Mouse (Mus musculus) G1E (cell line): Measurements from ENCODE around the gene Adam12. TPM values are rescaled to one million over a fixed set of nuclear protein-coding genes. Genes with fewer than 3 reads are reported as not detected.

ENCODE experiments used
- ATAC-seq: 2 replicates; pipeline ENCODE4 v1.8.0; 2016; ENCODE audit warnings: mild to moderate bottlenecking; ENCODE audit not compliant: insufficient number of reproducible peaks, poor library complexity, low FRiP score, severe bottlenecking; ENCODE audit errors: extremely low read depth
- DNase-seq: peaks from one replicate; pipeline ENCODE4 v3.0.0; 2012; ENCODE audit warnings: low spot score
- H3K27me3 ChIP-seq: 2 replicates; pipeline ENCODE4 v1.6.1; 2012; ENCODE audit warnings: mild to moderate bottlenecking, low read length, inconsistent platforms; ENCODE audit not compliant: insufficient read depth
- H3K36me3 ChIP-seq: replicated peaks from 2 replicates; pipeline ENCODE3; 2012; ENCODE audit warnings: mild to moderate bottlenecking, inconsistent platforms
- H3K4me1 ChIP-seq: 2 replicates; pipeline ENCODE4 v1.6.1; 2012; ENCODE audit warnings: low read depth, low read length, inconsistent platforms, mixed read lengths; ENCODE audit not compliant: insufficient read depth
- H3K4me3 ChIP-seq: 2 replicates; pipeline ENCODE4 v1.5.1; 2012; ENCODE audit warnings: low read depth, mild to moderate bottlenecking, inconsistent platforms, low read length, moderate library complexity, mixed read lengths
- H3K9me3 ChIP-seq: replicated peaks from 2 replicates; pipeline ENCODE4 v1.6.1; 2012; ENCODE audit warnings: inconsistent platforms
- CTCF ChIP-seq: IDR thresholded peaks from 2 replicates; pipeline ENCODE4 v1.5.1; 2012; ENCODE audit warnings: low read depth, low read length, inconsistent platforms, mixed read lengths
- GATA1 ChIP-seq: IDR thresholded peaks from 2 replicates; pipeline ENCODE4 v1.6.1; 2012; ENCODE audit warnings: borderline replicate concordance, low read length, inconsistent platforms, mixed read lengths
- GATA2 ChIP-seq: IDR thresholded peaks from 2 replicates; pipeline ENCODE4 v1.6.1; 2012; ENCODE audit warnings: low read depth, low read length, inconsistent platforms, borderline replicate concordance
- POLR2AphosphoS5 ChIP-seq: IDR thresholded peaks from 2 replicates; pipeline ENCODE4 v1.6.1; 2012; ENCODE audit warnings: low read depth, low read length, inconsistent platforms; ENCODE audit not compliant: insufficient replicate concordance
- TAL1 ChIP-seq: conservative IDR thresholded peaks from 2 replicates; pipeline ENCODE4 v1.6.1; 2012; ENCODE audit warnings: low read depth, low read length, inconsistent platforms, mixed read lengths
- polyA plus RNA-seq: library from polyadenylated mRNA; stranded (reverse); fragments of >175 nt; gene quantifications from 2 replicates; pipeline ENCODE4 v1.2.3, GENCODE M21; 2012
- total RNA-seq, 2 experiments: library from RNA; stranded (forward) in 1 of 2; stranded (reverse) in 1 of 2; fragments of 200-1000 nt in 1 of 2; fragments of >200 nt in 1 of 2; fragmentation: Nextera tagmentation in 1 of 2; gene quantifications; 2 replicates each; pipeline ENCODE4 v1.2.3; 2014 to 2017

Gene Adam12
- total and polyA plus RNA-seq, 3 experiments: 0.16 TPM; not detected in 2

GRCm38 (mm10) chr7:134084926-134085325, 147.0 kb downstream of the Adam12 start:
- Histone ChIP-seq H3K36me3 (no peaks in the 10 kb centered on the region), H3K4me3 (no peak overlapping the region), H3K4me1 (no peaks in the 10 kb centered on the region), H3K27me3 (no peaks in the 10 kb centered on the region), H3K9me3 (peaks cover 69% of the 10 kb centered on the region)
- DNase-seq: no peak
- TF ChIP-seq TAL1 (no peak), POLR2AphosphoS5 (no peak), GATA1 (no peak), CTCF (no peak), GATA2 (no peak)
- no peak for ATAC-seq

- TF ChIP-seq GATA1 (no peak), POLR2AphosphoS5 (no peak), CTCF (no peak), GATA2 (no peak), TAL1 (no peak)
- Histone ChIP-seq H3K4me1 (no peaks in the 10 kb centered on the region), H3K27me3 (no peaks in the 10 kb centered on the region), H3K36me3 (no peaks in the 10 kb centered on the region), H3K4me3 (no peak overlapping the region), H3K9me3 (peaks cover 59% of the 10 kb centered on the region)
- DNase-seq (no peak), ATAC-seq (no peak)
Measured at GRCm38 (mm10) chr7:134081307-134082072, 150.5 kb downstream of the Adam12 start.

- H3K4me1 ChIP-seq: no peaks in the 10 kb centered on the region
- peaks cover 55% of the 10 kb centered on the region for H3K9me3 ChIP-seq
- ATAC-seq (no peak), DNase-seq (no peak)
- no peaks in the 10 kb centered on the region for H3K36me3 ChIP-seq
- no peaks in the 10 kb centered on the region for H3K27me3 ChIP-seq
- TF ChIP-seq GATA2 (no peak), CTCF (no peak), TAL1 (no peak), POLR2AphosphoS5 (no peak), GATA1 (no peak)
- no peak overlapping the region for H3K4me3 ChIP-seq
Measured at GRCm38 (mm10) chr7:134079980-134080725, 151.8 kb downstream of the Adam12 start.

- TF ChIP-seq TAL1 (no peak), CTCF (no peak), GATA2 (no peak), GATA1 (no peak), POLR2AphosphoS5 (no peak)
- Histone ChIP-seq H3K36me3 (no peaks in the 10 kb centered on the region), H3K27me3 (no peaks in the 10 kb centered on the region), H3K9me3 (peaks cover 53% of the 10 kb centered on the region), H3K4me1 (no peaks in the 10 kb centered on the region), H3K4me3 (no peak overlapping the region)
- DNase-seq (no peak), ATAC-seq (no peak)
Measured at GRCm38 (mm10) chr7:134077684-134078083, 154.3 kb downstream of the Adam12 start.

GRCm38 (mm10) chr7:134073011-134073410, 158.9 kb downstream of the Adam12 start:
- Histone ChIP-seq H3K9me3 (peaks cover 49% of the 10 kb centered on the region), H3K4me3 (no peak overlapping the region), H3K36me3 (no peaks in the 10 kb centered on the region), H3K27me3 (no peaks in the 10 kb centered on the region), H3K4me1 (no peaks in the 10 kb centered on the region)
- DNase-seq (no peak), ATAC-seq (no peak)
- TF ChIP-seq GATA1 (no peak), CTCF (no peak), TAL1 (no peak), GATA2 (no peak), POLR2AphosphoS5 (no peak)

- no peak for TF ChIP-seq POLR2AphosphoS5
- TF ChIP-seq GATA1: no peak
- TF ChIP-seq TAL1: no peak
- TF ChIP-seq GATA2: no peak
- no peak for TF ChIP-seq CTCF
- ATAC-seq: no peak
- no peaks in the 10 kb centered on the region for H3K27me3 ChIP-seq
- H3K9me3 ChIP-seq: peaks cover 48% of the 10 kb centered on the region
- H3K4me3 ChIP-seq: no peak overlapping the region
- no peaks in the 10 kb centered on the region for H3K36me3 ChIP-seq
- no peaks in the 10 kb centered on the region for H3K4me1 ChIP-seq
- no peak for DNase-seq
Measured at GRCm38 (mm10) chr7:134071153-134071885, 160.6 kb downstream of the Adam12 start.
